Comparison of ENCODE assay signal across 16 mouse cellular contexts in the genomic region with DNA sequence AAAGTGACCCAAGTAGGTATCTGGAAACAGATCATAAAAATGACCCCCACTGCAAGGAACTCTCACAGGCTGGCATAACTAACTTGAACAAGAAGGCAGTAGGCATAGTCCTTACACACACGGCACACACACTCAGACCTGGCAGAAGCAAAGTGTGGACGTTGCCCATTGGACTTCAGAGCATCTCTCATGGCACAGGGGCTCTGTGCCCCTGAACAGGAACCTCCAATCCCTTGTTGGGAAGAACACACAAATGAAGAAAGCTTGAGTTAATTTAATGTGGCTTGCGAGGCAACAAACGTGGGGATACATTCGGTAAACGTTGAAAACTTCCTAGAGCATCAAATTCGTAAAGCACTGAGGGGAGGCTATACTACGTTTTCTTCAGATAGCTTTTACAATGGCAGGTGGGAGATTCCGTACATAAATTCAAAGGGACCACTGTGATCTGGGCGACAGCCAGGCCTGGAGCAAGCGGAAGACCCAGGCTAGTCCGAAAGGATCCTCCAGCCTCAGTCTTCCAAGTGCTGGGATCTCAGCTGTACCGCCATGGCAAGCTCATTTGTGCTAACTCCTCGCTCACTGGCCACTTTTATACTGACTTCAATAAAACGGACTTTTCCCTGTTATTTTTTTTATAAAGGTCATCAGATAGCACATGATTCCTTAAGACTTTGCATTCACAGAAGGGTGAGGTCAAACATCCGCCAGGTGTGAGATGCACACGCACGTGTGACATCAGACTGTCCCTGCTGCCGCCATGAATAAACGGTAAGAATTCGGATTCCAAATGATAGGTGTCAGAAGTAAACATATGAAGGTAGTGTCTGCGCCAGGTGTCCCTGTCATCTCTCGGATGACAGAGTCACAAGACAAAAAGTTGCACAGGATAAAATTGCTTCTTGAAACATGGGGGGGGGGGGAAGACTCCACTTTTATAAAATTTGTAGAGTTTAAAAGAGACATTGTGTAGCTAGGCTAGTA.
"Had no signal": no experiment of that assay in that cellular context is flagged by ENCODE, and none has a peak within 500 bp of the region (broad histone marks: within the 10 kb centered on the region; RNA-seq: fewer than 3 reads in every experiment).

No protein-coding gene starts in this region.

- H3K4me2 ChIP-seq: neural tube, embryonic 13.5 days; neural tube, embryonic 15.5 days; stomach, embryonic 15.5 days had no signal

- H3K27me3 ChIP-seq: neural tube, embryonic 13.5 days; neural tube, embryonic 15.5 days; stomach, embryonic 15.5 days had no signal

- H3K36me3 ChIP-seq: neural tube, embryonic 13.5 days; neural tube, embryonic 15.5 days; stomach, embryonic 15.5 days had no signal

- DNase-seq: retina, postnatal 1 day; right cerebral cortex, adult 18-20 months; right cerebral cortex, postnatal 14 days; right cerebral cortex, postnatal 25 days; right cerebral cortex, postnatal 4 days; spleen, adult 18-20 months; thymus, adult 18-20 months; thymus, adult 2 months; thymus, postnatal 14 days; thymus, postnatal 25 days; thymus, postnatal 36 days; thymus, postnatal 4 days had no signal

- H3K9me3 ChIP-seq: neural tube, embryonic 13.5 days; neural tube, embryonic 15.5 days; stomach, embryonic 15.5 days had no signal

- H3K9ac ChIP-seq: neural tube, embryonic 13.5 days; neural tube, embryonic 15.5 days; stomach, embryonic 15.5 days had no signal

- H3K4me3 ChIP-seq: neural tube, embryonic 13.5 days; neural tube, embryonic 15.5 days; stomach, embryonic 15.5 days had no signal

- H3K27ac ChIP-seq: neural tube, embryonic 13.5 days; neural tube, embryonic 15.5 days; stomach, embryonic 15.5 days; stomach, postnatal 0 days had no signal

- H3K4me1 ChIP-seq: neural tube, embryonic 15.5 days; stomach, embryonic 15.5 days had no signal
